ENCODE assay signal across 16 mouse cellular contexts in the genomic region with DNA sequence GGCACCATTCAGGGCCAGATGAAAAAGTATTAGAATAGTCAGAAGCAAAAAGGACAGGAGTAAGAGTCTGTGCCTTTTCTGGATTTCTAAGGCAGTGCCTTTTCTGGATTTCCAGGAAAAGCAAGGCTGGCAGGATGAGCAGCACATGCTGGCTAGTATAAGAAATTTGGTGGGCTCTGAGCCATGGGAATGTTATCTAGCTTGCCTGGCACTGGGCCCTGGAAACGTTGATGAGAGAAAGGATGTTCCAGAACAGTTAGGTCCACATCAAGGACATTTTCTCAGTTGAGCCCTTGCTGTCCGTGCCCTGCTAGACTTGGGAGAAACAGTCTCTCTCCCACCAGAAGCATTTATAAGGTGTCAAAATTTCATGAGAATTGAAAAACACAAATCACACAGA.
DNase-seq lines count a peak whose midpoint lies in the region; ATAC-seq and TF ChIP-seq lines count a peak whose summit lies in the region.
"Had no signal": no experiment of that assay in that cellular context is flagged by ENCODE, and none has a peak within 500 bp of the region (broad histone marks: within the 10 kb centered on the region; RNA-seq: fewer than 3 reads in every experiment).

No protein-coding gene starts in this region.

- no peak for TF ChIP-seq CTCF in hindbrain, postnatal 0 days (IDR thresholded peaks at IDR 0.05; ENCODE audit: low read depth)

- ATAC-seq in granulocyte monocyte progenitor cell, adult 5-6 weeks (replicated peaks; ENCODE audit: poor library complexity, severe bottlenecking) = no peak
- ATAC-seq in hindbrain, postnatal 0 days = no peak
- ATAC-seq: intestine, embryonic 15.5 days had no signal

- DNase-seq in cerebellum, adult 11 months = peak; percentile 2
- DNase-seq in cerebellum, adult 9-10 months = no peak
- DNase-seq in lung, postnatal 14 days = peak; percentile 32
- no peak for DNase-seq in lung, postnatal 25 days (ENCODE audit: low spot score)
- DNase-seq in brain, adult 2 months (ENCODE audit: low read depth, low spot score) = peak; percentile 18
- DNase-seq in heart, postnatal 25 days (ENCODE audit: low spot score) = peak; percentile 47
- no peak for DNase-seq in hindbrain, postnatal 0 days (ENCODE audit: low spot score)
- DNase-seq: kidney, postnatal 4 days; thymus, adult 2 months had no signal

- H3K27ac ChIP-seq in hindbrain, postnatal 0 days = no peak overlapping the region
- H3K27ac ChIP-seq: embryonic facial prominence, embryonic 12.5 days; forebrain, embryonic 12.5 days; heart, embryonic 15.5 days; intestine, embryonic 15.5 days; liver, embryonic 15.5 days had no signal

- 62% methylated on average over 2 of the region's 2 CpGs for WGBS in hindbrain, postnatal 0 days

- H3K4me1 ChIP-seq in hindbrain, postnatal 0 days (ENCODE audit: insufficient read depth, low read length) = no peaks in the 10 kb centered on the region
- H3K4me1 ChIP-seq: embryonic facial prominence, embryonic 12.5 days; forebrain, embryonic 12.5 days; intestine, embryonic 15.5 days; liver, embryonic 15.5 days had no signal

- H3K27me3 ChIP-seq in hindbrain, postnatal 0 days (ENCODE audit: insufficient read depth, low read length) = no peaks in the 10 kb centered on the region
- H3K27me3 ChIP-seq: embryonic facial prominence, embryonic 12.5 days; forebrain, embryonic 12.5 days; heart, embryonic 15.5 days; intestine, embryonic 15.5 days; liver, embryonic 15.5 days had no signal

- H3K4me2 ChIP-seq in hindbrain, postnatal 0 days (ENCODE audit: low read depth, low read length) = no peak overlapping the region
- H3K4me2 ChIP-seq: embryonic facial prominence, embryonic 12.5 days; forebrain, embryonic 12.5 days; heart, embryonic 15.5 days; intestine, embryonic 15.5 days; liver, embryonic 15.5 days had no signal

- H3K4me3 ChIP-seq in hindbrain, postnatal 0 days (ENCODE audit: low read length) = no peak overlapping the region
- H3K4me3 ChIP-seq: embryonic facial prominence, embryonic 12.5 days; forebrain, embryonic 12.5 days; heart, embryonic 15.5 days; intestine, embryonic 15.5 days; liver, embryonic 15.5 days; myocyte had no signal

- H3K36me3 ChIP-seq in hindbrain, postnatal 0 days (ENCODE audit: insufficient read depth, low read length) = no peaks in the 10 kb centered on the region
- H3K36me3 ChIP-seq: embryonic facial prominence, embryonic 12.5 days; forebrain, embryonic 12.5 days; heart, embryonic 15.5 days; intestine, embryonic 15.5 days; liver, embryonic 15.5 days had no signal

- intact Hi-C loops in heart, postnatal 25 days (cut with DNase I) = no loop called here

- no peak overlapping the region for H3K9ac ChIP-seq in hindbrain, postnatal 0 days (replicated peaks; ENCODE audit: low read length)
- H3K9ac ChIP-seq: embryonic facial prominence, embryonic 12.5 days; forebrain, embryonic 12.5 days; heart, embryonic 15.5 days; intestine, embryonic 15.5 days; liver, embryonic 15.5 days had no signal

- no peaks in the 10 kb centered on the region for H3K9me3 ChIP-seq in hindbrain, postnatal 0 days (ENCODE audit: low read length)
- H3K9me3 ChIP-seq: embryonic facial prominence, embryonic 12.5 days; forebrain, embryonic 12.5 days; heart, embryonic 15.5 days; intestine, embryonic 15.5 days; liver, embryonic 15.5 days had no signal

Comparison
In these comparisons a context has a peak if more than half of its experiments do, and no peak if none do; other contexts are left out.
1. DNase-seq: peak in cerebellum, adult 11 months (single experiment), lung, postnatal 14 days (single experiment), brain, adult 2 months (single experiment) and heart, postnatal 25 days (single experiment); none in cerebellum, adult 9-10 months (single experiment), lung, postnatal 25 days (single experiment) and hindbrain, postnatal 0 days (single experiment).